Mouse (Mus musculus) stomach, postnatal 0 days (tissue): ENCODE measurements around the gene Meltf.

ENCODE experiments used
- CTCF ChIP-seq: IDR thresholded peaks from 2 replicates; pipeline ENCODE4 v1.5.1; 2016; ENCODE audit warnings: antibody characterized with exemption, low read depth, mild to moderate bottlenecking, moderate library complexity
- EP300 ChIP-seq: optimal IDR thresholded peaks from 2 replicates; pipeline ENCODE3; 2016; ENCODE audit warnings: antibody characterized with exemption

DNA sequence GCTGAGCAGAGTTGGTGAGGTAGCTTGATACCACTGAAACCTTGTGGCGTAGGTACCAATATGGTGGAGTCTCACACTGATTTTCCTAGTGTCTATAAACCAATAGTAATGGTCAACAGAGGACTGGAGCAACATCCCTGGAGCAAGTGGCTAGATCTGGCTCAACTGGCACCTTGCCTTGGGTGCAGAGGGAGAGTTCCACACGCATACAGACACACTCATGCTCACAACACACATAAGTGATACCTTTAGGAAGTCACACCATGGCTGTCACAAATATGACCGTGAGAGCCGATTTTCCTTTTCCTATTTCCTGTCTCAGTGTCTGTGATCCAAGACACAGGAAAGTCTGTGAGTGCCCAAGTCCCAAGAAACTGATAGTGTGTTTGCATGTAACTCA, 3.2 kb upstream of the Meltf start:
- no peak for TF ChIP-seq CTCF
- no peak for TF ChIP-seq EP300
